Mouse (Mus musculus): ENCODE measurements at regions not wholly inside any gene's neighbourhood (a gene's known extent, or its start where the extent isn't known, plus 50 kb on each side); places are given as distances from the start of the nearest gene placed in this dataset.

- TF ChIP-seq CTCF (IDR thresholded peaks at IDR 0.05; ENCODE audit: control insufficient read depth, insufficient read depth, insufficient replicate concordance, low read depth, low read length) (no peak), POLR2A (IDR thresholded peaks at IDR 0.05; ENCODE audit: control insufficient read depth, low read depth, low read length) (no peak)
Observed at GRCm38 (mm10) chr10:92570496-92570895, 151.7 kb downstream of the Nedd1 start.

All from testis, adult 2 months (tissue).